Mouse (Mus musculus): ENCODE measurements at regions not wholly inside any gene's neighbourhood (a gene's known extent, or its start where the extent isn't known, plus 50 kb on each side); places are given as distances from the start of the nearest gene placed in this dataset.

DNA sequence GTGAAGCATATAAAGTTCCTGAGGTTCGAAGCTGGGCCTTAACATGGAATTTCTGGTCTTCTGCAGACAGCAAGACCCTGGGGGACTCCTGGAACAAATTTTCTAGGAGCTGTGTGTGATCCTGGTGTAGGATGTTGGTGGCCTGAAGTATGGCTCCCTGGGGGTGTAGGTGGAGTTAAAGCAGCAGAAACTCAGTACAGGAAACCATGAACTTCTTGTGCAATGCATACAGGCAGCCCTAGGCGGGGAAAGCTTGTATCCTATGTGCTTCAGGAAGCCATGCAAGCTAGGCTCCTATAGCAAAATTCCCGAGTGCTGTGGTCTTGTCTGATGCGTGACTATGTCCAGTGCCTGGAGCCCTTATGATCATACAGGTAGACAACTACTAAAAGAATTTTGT, 129.8 kb upstream of the Ednrb start:
- H3K4me2 ChIP-seq (ENCODE audit: low read depth, low read length, severe bottlenecking), result no peak overlapping the region
- 86% methylated on average over 4 of the region's 4 CpGs for WGBS

DNA sequence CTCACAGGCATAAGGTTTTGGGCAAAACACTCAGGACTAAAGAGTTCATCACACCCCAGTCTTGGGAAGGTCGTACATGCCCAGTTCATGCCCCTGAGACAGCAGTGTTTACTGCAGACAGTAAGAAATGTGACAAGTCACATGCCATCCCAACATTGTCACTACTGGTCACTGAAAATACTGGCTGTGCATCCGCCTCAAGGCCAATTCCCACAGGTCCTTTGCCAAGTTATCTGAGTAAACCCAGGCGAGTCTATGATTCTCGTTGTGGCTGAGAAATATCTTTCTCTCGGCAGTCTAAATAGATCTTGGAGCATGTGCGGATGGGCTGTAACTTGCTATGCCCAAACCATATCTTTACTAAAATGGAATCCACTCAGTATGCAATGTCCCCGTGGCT, 128.9 kb upstream of the Ednrb start:
- Histone ChIP-seq H3K27ac (ENCODE audit: low read depth, low read length) (no peak overlapping the region), H3K9me3 (ENCODE audit: control insufficient read depth, low read length) (no peaks in the 10 kb centered on the region), H3K27me3 (ENCODE audit: control insufficient read depth, insufficient read depth, low read length) (no peaks in the 10 kb centered on the region), H3K9ac (ENCODE audit: low read length) (no peak overlapping the region), H3K36me3 (ENCODE audit: control insufficient read depth, insufficient read depth, low read length) (no peaks in the 10 kb centered on the region), H3K4me2 (ENCODE audit: low read depth, low read length, severe bottlenecking) (no peak overlapping the region), H3K4me1 (replicated peaks; ENCODE audit: control insufficient read depth, insufficient read depth, low read length) (no peaks in the 10 kb centered on the region), H3K4me3 (ENCODE audit: low read depth, low read length) (no peak overlapping the region)
- ATAC-seq (replicated peaks; ENCODE audit: low FRiP score) (no peak), DNase-seq (ENCODE audit: low spot score) (no peak)
- 94% methylated on average over 7 of the region's 7 CpGs for WGBS

More for the DNA sequence above, 129.8 kb upstream of the Ednrb start:
- H3K4me1 ChIP-seq (replicated peaks; ENCODE audit: control insufficient read depth, insufficient read depth, low read length), result no peaks in the 10 kb centered on the region
- no peak for DNase-seq (ENCODE audit: low spot score)
- no peak overlapping the region for H3K4me3 ChIP-seq (ENCODE audit: low read depth, low read length)
- no peaks in the 10 kb centered on the region for H3K36me3 ChIP-seq (ENCODE audit: control insufficient read depth, insufficient read depth, low read length)
- no peaks in the 10 kb centered on the region for H3K27me3 ChIP-seq (ENCODE audit: control insufficient read depth, insufficient read depth, low read length)
- H3K9me3 ChIP-seq (ENCODE audit: control insufficient read depth, low read length), result no peaks in the 10 kb centered on the region
- no peak overlapping the region for H3K27ac ChIP-seq (ENCODE audit: low read depth, low read length)
- no peak for ATAC-seq (replicated peaks; ENCODE audit: low FRiP score)
- no peak overlapping the region for H3K9ac ChIP-seq (ENCODE audit: low read length)

DNA sequence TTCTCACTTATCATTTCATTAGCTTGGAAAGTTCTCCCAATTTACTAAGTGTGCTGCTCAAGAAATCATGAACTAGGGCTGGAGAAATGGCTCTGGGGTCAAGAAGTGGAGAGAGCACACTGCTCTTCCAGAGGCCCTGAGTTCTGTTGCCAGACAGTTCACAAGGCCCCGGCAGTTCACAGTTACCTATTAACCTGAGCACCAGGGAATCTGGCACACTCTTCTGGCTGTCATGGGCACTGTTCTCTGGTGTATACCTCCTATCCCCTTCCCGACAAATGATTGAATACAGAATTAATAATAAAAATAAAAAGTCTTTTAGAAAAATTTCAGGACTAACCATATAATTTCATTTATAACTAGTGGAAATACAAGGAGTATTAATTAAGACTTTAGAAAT, 125.1 kb upstream of the Ednrb start:
- 82% methylated on average over 2 of the region's 2 CpGs for WGBS
- no peaks in the 10 kb centered on the region for H3K27me3 ChIP-seq (ENCODE audit: control insufficient read depth, insufficient read depth, low read length)
- H3K4me1 ChIP-seq (replicated peaks; ENCODE audit: control insufficient read depth, insufficient read depth, low read length), result no peaks in the 10 kb centered on the region
- no peak overlapping the region for H3K27ac ChIP-seq (ENCODE audit: low read depth, low read length)
- H3K4me2 ChIP-seq (ENCODE audit: low read depth, low read length, severe bottlenecking), result no peak overlapping the region
- no peak overlapping the region for H3K9ac ChIP-seq (ENCODE audit: low read length)
- no peak for DNase-seq (ENCODE audit: low spot score)
- H3K36me3 ChIP-seq (ENCODE audit: control insufficient read depth, insufficient read depth, low read length), result no peaks in the 10 kb centered on the region
- H3K9me3 ChIP-seq (ENCODE audit: control insufficient read depth, low read length), result no peaks in the 10 kb centered on the region
- H3K4me3 ChIP-seq (ENCODE audit: low read depth, low read length), result no peak overlapping the region
- ATAC-seq (replicated peaks; ENCODE audit: low FRiP score), result no peak

GRCm38 (mm10) chr14:103966293-103966692, 122.1 kb upstream of the Ednrb start:
- H3K4me2 ChIP-seq (ENCODE audit: low read depth, low read length, severe bottlenecking), result no peak overlapping the region
- H3K36me3 ChIP-seq (ENCODE audit: control insufficient read depth, insufficient read depth, low read length), result no peaks in the 10 kb centered on the region
- no peak overlapping the region for H3K27ac ChIP-seq (ENCODE audit: low read depth, low read length)
- H3K27me3 ChIP-seq (ENCODE audit: control insufficient read depth, insufficient read depth, low read length), result no peaks in the 10 kb centered on the region
- no peak for DNase-seq (ENCODE audit: low spot score)
- H3K4me1 ChIP-seq (replicated peaks; ENCODE audit: control insufficient read depth, insufficient read depth, low read length), result no peaks in the 10 kb centered on the region
- 44% methylated on average over 2 of the region's 2 CpGs for WGBS
- no peak overlapping the region for H3K4me3 ChIP-seq (ENCODE audit: low read depth, low read length)
- no peak overlapping the region for H3K9ac ChIP-seq (ENCODE audit: low read length)
- H3K9me3 ChIP-seq (ENCODE audit: control insufficient read depth, low read length), result no peaks in the 10 kb centered on the region
- ATAC-seq (replicated peaks; ENCODE audit: low FRiP score), result no peak

- no peak overlapping the region for H3K4me3 ChIP-seq (ENCODE audit: low read depth, low read length)
- H3K4me1 ChIP-seq (replicated peaks; ENCODE audit: control insufficient read depth, insufficient read depth, low read length), result no peaks in the 10 kb centered on the region
- no peaks in the 10 kb centered on the region for H3K27me3 ChIP-seq (ENCODE audit: control insufficient read depth, insufficient read depth, low read length)
- H3K36me3 ChIP-seq (ENCODE audit: control insufficient read depth, insufficient read depth, low read length), result no peaks in the 10 kb centered on the region
- ATAC-seq (replicated peaks; ENCODE audit: low FRiP score), result no peak
- no peaks in the 10 kb centered on the region for H3K9me3 ChIP-seq (ENCODE audit: control insufficient read depth, low read length)
- no peak overlapping the region for H3K4me2 ChIP-seq (ENCODE audit: low read depth, low read length, severe bottlenecking)
- WGBS, result 90% methylated on average over 11 of the region's 11 CpGs
- no peak overlapping the region for H3K9ac ChIP-seq (ENCODE audit: low read length)
- no peak overlapping the region for H3K27ac ChIP-seq (ENCODE audit: low read depth, low read length)
- DNase-seq (ENCODE audit: low spot score), result no peak
Observed at GRCm38 (mm10) chr14:103962303-103962881, 118.2 kb upstream of the Ednrb start.

GRCm38 (mm10) chr14:103951899-103952298, 107.7 kb upstream of the Ednrb start:
- no peaks in the 10 kb centered on the region for H3K9me3 ChIP-seq (ENCODE audit: control insufficient read depth, low read length)
- ATAC-seq (replicated peaks; ENCODE audit: low FRiP score) (no peak), DNase-seq (ENCODE audit: low spot score) (no peak)
- no peak overlapping the region for H3K27ac ChIP-seq (ENCODE audit: low read depth, low read length)
- H3K9ac ChIP-seq (ENCODE audit: low read length), result no peak overlapping the region
- no peaks in the 10 kb centered on the region for H3K4me1 ChIP-seq (replicated peaks; ENCODE audit: control insufficient read depth, insufficient read depth, low read length)
- WGBS, result 79% methylated on average over 6 of the region's 6 CpGs
- H3K36me3 ChIP-seq (ENCODE audit: control insufficient read depth, insufficient read depth, low read length), result no peaks in the 10 kb centered on the region
- no peak overlapping the region for H3K4me2 ChIP-seq (ENCODE audit: low read depth, low read length, severe bottlenecking)
- no peaks in the 10 kb centered on the region for H3K27me3 ChIP-seq (ENCODE audit: control insufficient read depth, insufficient read depth, low read length)
- H3K4me3 ChIP-seq (ENCODE audit: low read depth, low read length), result no peak overlapping the region

DNA sequence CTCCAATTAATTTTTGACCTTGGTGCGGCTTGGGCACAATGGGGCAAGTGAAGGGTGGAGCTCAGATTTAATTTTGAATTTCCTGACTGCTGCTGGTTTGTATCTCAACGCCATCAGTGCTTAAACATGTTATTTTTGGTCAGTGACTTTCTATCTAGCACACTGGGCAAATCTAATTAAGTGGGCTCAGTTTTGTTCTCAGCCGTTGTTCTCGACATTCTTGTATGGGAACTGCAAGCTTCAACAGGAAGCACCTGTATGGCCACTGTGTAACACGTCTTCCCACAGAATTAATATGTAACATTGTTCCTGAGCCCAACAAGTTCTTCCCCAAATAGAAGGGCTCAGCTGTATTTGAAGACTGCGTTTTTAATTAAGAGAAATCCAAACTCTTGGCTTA, 105.7 kb upstream of the Ednrb start:
- DNase-seq (ENCODE audit: low spot score), result no peak

DNA sequence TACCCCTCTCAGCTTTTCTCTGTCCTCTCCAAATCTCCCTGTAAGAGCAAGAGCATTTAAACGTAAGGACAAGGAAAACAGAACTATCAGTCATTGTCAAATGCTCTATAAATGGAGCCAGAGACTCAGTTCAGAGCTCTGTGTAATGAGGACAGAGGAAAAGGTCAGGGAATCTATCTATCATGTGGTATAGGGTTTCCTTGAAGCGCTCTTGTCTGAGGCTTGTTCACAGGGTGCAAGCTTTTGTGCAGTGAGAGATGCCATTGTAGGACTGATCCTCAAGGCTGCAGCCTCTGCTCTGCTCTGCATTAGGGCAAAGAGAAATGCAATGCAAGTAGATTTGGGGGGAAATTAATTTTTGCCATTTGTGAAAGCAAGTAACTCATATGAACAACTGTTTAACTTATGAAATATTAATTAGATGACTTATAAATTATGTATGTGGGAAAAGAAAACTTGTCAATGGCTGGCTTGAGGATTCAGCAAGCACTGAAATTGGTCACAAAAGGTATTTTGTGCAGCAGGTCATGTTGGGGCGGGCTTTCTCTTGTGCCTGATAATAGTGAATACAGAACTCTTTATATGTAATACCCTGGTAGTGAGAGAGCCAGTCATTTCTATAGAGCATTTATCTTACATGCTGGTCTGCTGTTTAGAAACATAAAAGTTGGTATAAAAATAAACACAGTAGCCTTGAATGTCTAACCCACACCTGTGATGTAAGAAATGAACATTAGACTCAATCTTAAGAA, 104.0 kb upstream of the Ednrb start:
- DNase-seq (ENCODE audit: low spot score) (no peak), ATAC-seq (replicated peaks; ENCODE audit: low FRiP score) (peak; percentile 73)
- no peak overlapping the region for H3K4me2 ChIP-seq (ENCODE audit: low read depth, low read length, severe bottlenecking)
- no peak overlapping the region for H3K9ac ChIP-seq (ENCODE audit: low read length)
- WGBS, result 31% methylated on average over 3 of the region's 3 CpGs
- H3K27me3 ChIP-seq (ENCODE audit: control insufficient read depth, insufficient read depth, low read length), result no peaks in the 10 kb centered on the region
- no peaks in the 10 kb centered on the region for H3K4me1 ChIP-seq (replicated peaks; ENCODE audit: control insufficient read depth, insufficient read depth, low read length)
- no peaks in the 10 kb centered on the region for H3K9me3 ChIP-seq (ENCODE audit: control insufficient read depth, low read length)
- no peak overlapping the region; the same call in 1 of the 2 replicates for H3K27ac ChIP-seq (ENCODE audit: low read depth, low read length)
- H3K4me3 ChIP-seq (ENCODE audit: low read depth, low read length), result no peak overlapping the region
- no peaks in the 10 kb centered on the region for H3K36me3 ChIP-seq (ENCODE audit: control insufficient read depth, insufficient read depth, low read length)

More for the DNA sequence above, 105.7 kb upstream of the Ednrb start:
- no peak for ATAC-seq (replicated peaks; ENCODE audit: low FRiP score)
- Histone ChIP-seq H3K4me2 (ENCODE audit: low read depth, low read length, severe bottlenecking) (no peak overlapping the region), H3K4me3 (ENCODE audit: low read depth, low read length) (no peak overlapping the region), H3K27ac (ENCODE audit: low read depth, low read length) (no peak overlapping the region), H3K27me3 (ENCODE audit: control insufficient read depth, insufficient read depth, low read length) (no peaks in the 10 kb centered on the region), H3K4me1 (replicated peaks; ENCODE audit: control insufficient read depth, insufficient read depth, low read length) (no peaks in the 10 kb centered on the region), H3K36me3 (ENCODE audit: control insufficient read depth, insufficient read depth, low read length) (no peaks in the 10 kb centered on the region), H3K9ac (ENCODE audit: low read length) (no peak overlapping the region), H3K9me3 (ENCODE audit: control insufficient read depth, low read length) (no peaks in the 10 kb centered on the region)
- WGBS, result 31% methylated on average over 6 of the region's 6 CpGs

DNA sequence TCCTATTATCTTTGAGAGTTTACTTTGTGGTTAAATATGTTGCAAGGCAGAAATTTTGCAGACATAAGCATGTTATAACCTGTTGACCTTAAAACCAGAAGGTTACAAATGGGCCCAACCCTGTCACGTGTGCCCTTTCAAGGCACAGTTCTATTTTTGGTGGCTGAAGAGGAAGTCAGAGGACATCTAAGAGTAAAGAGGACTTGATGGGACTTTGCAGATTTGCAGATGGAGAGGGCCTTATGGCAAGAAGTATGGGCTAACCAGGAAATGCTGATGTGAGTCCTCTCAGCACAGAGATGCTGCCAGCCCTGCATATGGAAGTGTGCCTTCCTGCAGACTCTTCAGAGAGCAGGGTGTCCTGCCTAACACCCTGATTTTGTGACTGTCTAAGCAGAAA, 101.6 kb upstream of the Ednrb start:
- H3K9ac ChIP-seq (ENCODE audit: low read length), result no peak overlapping the region
- no peaks in the 10 kb centered on the region for H3K4me1 ChIP-seq (replicated peaks; ENCODE audit: control insufficient read depth, insufficient read depth, low read length)
- H3K4me2 ChIP-seq (ENCODE audit: low read depth, low read length, severe bottlenecking), result no peak overlapping the region
- H3K9me3 ChIP-seq (ENCODE audit: control insufficient read depth, low read length), result no peaks in the 10 kb centered on the region
- H3K27ac ChIP-seq (ENCODE audit: low read depth, low read length), result no peak overlapping the region
- H3K36me3 ChIP-seq (ENCODE audit: control insufficient read depth, insufficient read depth, low read length), result no peaks in the 10 kb centered on the region
- ATAC-seq (replicated peaks; ENCODE audit: low FRiP score) (no peak), DNase-seq (ENCODE audit: low spot score) (no peak)
- WGBS, result 74% methylated on average over 1 of the region's 1 CpGs
- no peaks in the 10 kb centered on the region for H3K27me3 ChIP-seq (ENCODE audit: control insufficient read depth, insufficient read depth, low read length)
- H3K4me3 ChIP-seq (ENCODE audit: low read depth, low read length), result no peak overlapping the region

All from forebrain, embryonic 11.5 days (tissue).